Mouse (Mus musculus) limb, embryonic 12.5 days (tissue): ENCODE measurements around the gene Map3k6. TPM values are rescaled to one million over a fixed set of nuclear protein-coding genes. Genes with fewer than 3 reads are reported as not detected.
A peak's percentile ranks its signal among the peaks of the same experiment; 100 is the strongest.

Source experiments
- ATAC-seq: fragments of 200-750 bp; cut with Nextera tagmentation; 2 replicates; pipeline ENCODE4 v1.8.0; 2017; ENCODE audit warnings: low read depth, moderate TSS enrichment; ENCODE audit not compliant: insufficient number of reproducible peaks, insufficient read depth, low FRiP score, low TSS enrichment
- H3K27ac ChIP-seq: fragments of 300-500 bp; sonication (generic); 2 replicates; pipeline ENCODE4 v1.5.1; 2016; ENCODE audit warnings: mild to moderate bottlenecking, moderate library complexity
- H3K27me3 ChIP-seq: fragments of 300-500 bp; sonication (generic); 2 replicates; pipeline ENCODE4 v1.6.1; 2016; ENCODE audit warnings: mild to moderate bottlenecking, moderate library complexity
- H3K36me3 ChIP-seq: fragments of 300-500 bp; sonication (generic); 2 replicates; pipeline ENCODE4 v1.6.1; 2016; ENCODE audit warnings: mild to moderate bottlenecking, moderate library complexity
- H3K4me1 ChIP-seq: fragments of 300-500 bp; sonication (generic); replicated peaks from 2 replicates; pipeline ENCODE4 v1.6.1; 2016
- H3K4me2 ChIP-seq: fragments of 300-500 bp; sonication (generic); 2 replicates; pipeline ENCODE4 v1.6.1; 2016; ENCODE audit warnings: mild to moderate bottlenecking, moderate library complexity
- H3K4me3 ChIP-seq: fragments of 300-500 bp; sonication (generic); replicated peaks from 2 replicates; pipeline ENCODE4 v1.5.1; 2016; ENCODE audit warnings: mild to moderate bottlenecking
- H3K9ac ChIP-seq: fragments of 300-500 bp; sonication (generic); replicated peaks from 2 replicates; pipeline ENCODE4 v1.6.1; 2016; ENCODE audit warnings: mild to moderate bottlenecking, moderate library complexity
- H3K9me3 ChIP-seq: fragments of 300-500 bp; sonication (generic); 2 replicates; pipeline ENCODE4 v1.6.1; 2016; ENCODE audit warnings: mild to moderate bottlenecking, moderate library complexity
- WGBS: fragments of 180-500 bp; shearing (Covaris S2); methylation state at CpG from one replicate; pipeline ENCODE4 v1.1.7; 2016; 5-methylcytosine and 5-hydroxymethylcytosine counted together
- polyA plus RNA-seq: library from polyadenylated mRNA; unstranded; fragments of >200 nt; fragmentation: Nextera tagmentation; extraction: Ambion mirVana; gene quantifications from 2 replicates; pipeline ENCODE4 v1.2.1, GENCODE M21; 2016

Gene Map3k6
- polyA plus RNA-seq = 2.3 and 2.9 TPM in 2 replicates

- Histone ChIP-seq H3K4me3 (peak within 1 kb of the TSS; percentile 65), H3K36me3 (no peaks in the 10 kb centered on the region), H3K9me3 (no peaks in the 10 kb centered on the region), H3K4me2 (peak within 1 kb of the TSS; percentile 74), H3K27me3 (peaks cover 44% of the 10 kb centered on the region), H3K27ac (peak within 1 kb of the TSS; percentile 36; the same call in 1 of the 2 replicates), H3K4me1 (peaks cover 8% of the 10 kb centered on the region), H3K9ac (peak within 1 kb of the TSS; percentile 56)
- ATAC-seq = no peak
- WGBS = 6% methylated on average over 16 of the region's 16 CpGs
Observed at GRCm38 (mm10) chr4:133240490-133240921, at the start of gene Map3k6. TSS of gene Map3k6 (plus strand) at chr4:133240818.

- H3K4me1 ChIP-seq = peaks cover 39% of the 10 kb centered on the region
- H3K4me2 ChIP-seq = no peak overlapping the region
- no peak overlapping the region for H3K27ac ChIP-seq
- H3K27me3 ChIP-seq = no peaks in the 10 kb centered on the region
- WGBS = 88% methylated on average over 10 of the region's 11 CpGs
- no peak for ATAC-seq
- no peak overlapping the region for H3K4me3 ChIP-seq
- H3K9me3 ChIP-seq = no peaks in the 10 kb centered on the region
- H3K36me3 ChIP-seq = peaks cover 76% of the 10 kb centered on the region
- H3K9ac ChIP-seq = no peak overlapping the region
Observed at GRCm38 (mm10) chr4:133194482-133194881, 46.1 kb upstream of the Map3k6 start.

- Histone ChIP-seq H3K4me3 (no peak overlapping the region), H3K27ac (no peak overlapping the region), H3K27me3 (no peaks in the 10 kb centered on the region), H3K9me3 (no peaks in the 10 kb centered on the region), H3K4me2 (no peak overlapping the region), H3K36me3 (peaks cover 71% of the 10 kb centered on the region), H3K9ac (no peak overlapping the region), H3K4me1 (peaks cover 43% of the 10 kb centered on the region)
- no peak for ATAC-seq
- WGBS = 80% methylated on average over 4 of the region's 4 CpGs
Observed at GRCm38 (mm10) chr4:133195014-133195413, 45.6 kb upstream of the Map3k6 start.

- Histone ChIP-seq H3K9ac (no peak overlapping the region), H3K36me3 (peaks cover 59% of the 10 kb centered on the region), H3K27me3 (no peaks in the 10 kb centered on the region), H3K9me3 (no peaks in the 10 kb centered on the region), H3K4me3 (no peak overlapping the region), H3K4me1 (peaks cover 54% of the 10 kb centered on the region), H3K4me2 (no peak overlapping the region), H3K27ac (peak overlapping the region; percentile 95)
- no peak for ATAC-seq
- WGBS = 84% methylated on average over 2 of the region's 2 CpGs
Observed at GRCm38 (mm10) chr4:133196136-133196535, 44.5 kb upstream of the Map3k6 start.

GRCm38 (mm10) chr4:133196852-133197251, 43.8 kb upstream of the Map3k6 start:
- H3K27ac ChIP-seq = peak overlapping the region; percentile 95
- H3K9me3 ChIP-seq = no peaks in the 10 kb centered on the region
- peaks cover 61% of the 10 kb centered on the region for H3K4me1 ChIP-seq
- ATAC-seq = no peak
- no peak overlapping the region; the same call in 1 of the 2 replicates for H3K9ac ChIP-seq
- 9% methylated on average over 7 of the region's 7 CpGs for WGBS
- peaks cover 52% of the 10 kb centered on the region for H3K36me3 ChIP-seq
- no peaks in the 10 kb centered on the region for H3K27me3 ChIP-seq
- H3K4me3 ChIP-seq = 0 out of 2 replicates have a peak overlapping the region, but pooled peaks have one; percentile 6
- peak overlapping the region; percentile 39 for H3K4me2 ChIP-seq

GRCm38 (mm10) chr4:133197355-133197754, 43.3 kb upstream of the Map3k6 start:
- no peak overlapping the region; the same call in 1 of the 2 replicates for H3K9ac ChIP-seq
- peak overlapping the region; percentile 95 for H3K27ac ChIP-seq
- WGBS = 2% methylated on average over 5 of the region's 5 CpGs
- H3K9me3 ChIP-seq = no peaks in the 10 kb centered on the region
- 0 out of 2 replicates have a peak overlapping the region, but pooled peaks have one; percentile 0 for H3K4me3 ChIP-seq
- no peaks in the 10 kb centered on the region for H3K27me3 ChIP-seq
- H3K36me3 ChIP-seq = peaks cover 47% of the 10 kb centered on the region
- ATAC-seq = peak; percentile 27; the same call in 1 of the 2 replicates
- peaks cover 61% of the 10 kb centered on the region for H3K4me1 ChIP-seq
- H3K4me2 ChIP-seq = peak overlapping the region; percentile 39

GRCm38 (mm10) chr4:133197801-133198286, 42.8 kb upstream of the Map3k6 start:
- H3K36me3 ChIP-seq = peaks cover 42% of the 10 kb centered on the region
- ATAC-seq = peak; percentile 38
- H3K4me2 ChIP-seq = peak overlapping the region; percentile 39
- peak overlapping the region; percentile 95 for H3K27ac ChIP-seq
- H3K9ac ChIP-seq = no peak overlapping the region
- H3K27me3 ChIP-seq = no peaks in the 10 kb centered on the region
- H3K4me1 ChIP-seq = peaks cover 61% of the 10 kb centered on the region
- no peaks in the 10 kb centered on the region for H3K9me3 ChIP-seq
- WGBS = 13% methylated on average over 13 of the region's 13 CpGs
- H3K4me3 ChIP-seq = 0 out of 2 replicates have a peak overlapping the region, but pooled peaks have one; percentile 0

- 6% methylated on average over 19 of the region's 19 CpGs for WGBS
- H3K9me3 ChIP-seq = no peaks in the 10 kb centered on the region
- H3K9ac ChIP-seq = no peak overlapping the region
- 0 out of 2 replicates have a peak overlapping the region, but pooled peaks have one; percentile 9 for H3K4me3 ChIP-seq
- peaks cover 61% of the 10 kb centered on the region for H3K4me1 ChIP-seq
- peak overlapping the region; percentile 95 for H3K27ac ChIP-seq
- peaks cover 35% of the 10 kb centered on the region for H3K36me3 ChIP-seq
- peak overlapping the region; percentile 39 for H3K4me2 ChIP-seq
- no peak for ATAC-seq
- H3K27me3 ChIP-seq = no peaks in the 10 kb centered on the region
Observed at GRCm38 (mm10) chr4:133198337-133199180, 42.1 kb upstream of the Map3k6 start.

- Histone ChIP-seq H3K27ac (peak overlapping the region; percentile 80), H3K4me3 (no peak overlapping the region), H3K9me3 (no peaks in the 10 kb centered on the region), H3K36me3 (peaks cover 23% of the 10 kb centered on the region), H3K4me1 (peaks cover 67% of the 10 kb centered on the region), H3K27me3 (no peaks in the 10 kb centered on the region), H3K9ac (no peak overlapping the region), H3K4me2 (no peak overlapping the region)
- no peak for ATAC-seq
- 40% methylated on average over 6 of the region's 6 CpGs for WGBS
Observed at GRCm38 (mm10) chr4:133199743-133200142, 40.9 kb upstream of the Map3k6 start.

GRCm38 (mm10) chr4:133200343-133200742, 40.3 kb upstream of the Map3k6 start:
- Histone ChIP-seq H3K36me3 (peaks cover 17% of the 10 kb centered on the region), H3K9ac (peak overlapping the region; percentile 23; the same call in 1 of the 2 replicates), H3K9me3 (no peaks in the 10 kb centered on the region), H3K27me3 (no peaks in the 10 kb centered on the region), H3K4me2 (0 out of 2 replicates have a peak overlapping the region, but pooled peaks have one; percentile 7), H3K4me3 (no peak overlapping the region), H3K27ac (peak overlapping the region; percentile 80), H3K4me1 (peaks cover 69% of the 10 kb centered on the region)
- no peak for ATAC-seq
- WGBS = 45% methylated on average over 21 of the region's 21 CpGs
